Mouse (Mus musculus): ENCODE measurements around the gene Pex14. TPM values are rescaled to one million over a fixed set of nuclear protein-coding genes. Genes with fewer than 3 reads are reported as not detected.
A peak's percentile ranks its signal among the peaks of the same experiment; 100 is the strongest.

The Pex14 gene
- polyA plus RNA-seq, 2 experiments: 32.3 to 37.3 TPM

DNA sequence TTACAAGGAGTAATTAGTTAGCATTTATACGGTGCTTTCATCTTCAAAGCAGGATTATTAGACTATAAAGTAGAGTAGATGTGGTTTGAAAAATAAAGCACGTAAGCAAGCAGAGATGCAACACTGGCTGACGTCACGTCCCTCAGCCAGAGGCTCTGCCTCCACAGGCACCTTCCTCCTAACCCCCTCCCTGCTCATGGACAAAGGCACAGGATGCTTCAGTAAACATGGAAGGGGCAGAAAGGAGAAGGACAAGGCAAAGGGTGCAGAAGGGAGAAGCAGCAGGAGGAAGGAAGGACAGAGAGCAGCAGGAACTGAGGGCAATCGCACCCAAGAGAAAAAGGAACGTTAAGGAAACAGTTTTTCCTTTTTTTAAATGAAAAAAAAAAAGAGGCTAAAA, 43.8 kb downstream of the Pex14 start:
- 49% methylated on average over 6 of the region's 6 CpGs for WGBS
- ATAC-seq (ENCODE audit: low FRiP score, low read depth) (no peak), DNase-seq (ENCODE audit: low spot score) (no peak)
- TF ChIP-seq POLR2A (IDR thresholded peaks at IDR 0.05; ENCODE audit: borderline replicate concordance, extremely low read depth, insufficient read depth, insufficient read length): no peak
- H3K4me2 ChIP-seq (replicated peaks; ENCODE audit: low read depth, low read length, severe bottlenecking): no peak overlapping the region
- H3K27me3 ChIP-seq (ENCODE audit: control insufficient read depth, insufficient read depth, low read length): no peaks in the 10 kb centered on the region
- peaks cover 20% of the 10 kb centered on the region for H3K4me1 ChIP-seq (ENCODE audit: control insufficient read depth, insufficient read depth, low read length)
- no peaks in the 10 kb centered on the region for H3K36me3 ChIP-seq (ENCODE audit: control insufficient read depth, insufficient read depth, low read length)
- no peak overlapping the region for H3K9ac ChIP-seq (ENCODE audit: low read depth, low read length, severe bottlenecking)
- no peak overlapping the region for H3K4me3 ChIP-seq (replicated peaks; ENCODE audit: low read length)
- no peaks in the 10 kb centered on the region for H3K9me3 ChIP-seq (ENCODE audit: control insufficient read depth, low read length)
- no peak overlapping the region for H3K27ac ChIP-seq (replicated peaks; ENCODE audit: low read depth, low read length)

GRCm38 (mm10) chr4:149049351-149050159, 50.1 kb downstream of the Pex14 start:
- ATAC-seq (ENCODE audit: low FRiP score, low read depth) (peak; percentile 58), DNase-seq (ENCODE audit: low spot score) (peak; percentile 36)
- Histone ChIP-seq H3K9me3 (ENCODE audit: control insufficient read depth, low read length) (no peaks in the 10 kb centered on the region), H3K4me2 (replicated peaks; ENCODE audit: low read depth, low read length, severe bottlenecking) (peak overlapping the region; percentile 28), H3K4me1 (ENCODE audit: control insufficient read depth, insufficient read depth, low read length) (peaks cover 23% of the 10 kb centered on the region), H3K9ac (ENCODE audit: low read depth, low read length, severe bottlenecking) (no peak overlapping the region), H3K27me3 (ENCODE audit: control insufficient read depth, insufficient read depth, low read length) (no peaks in the 10 kb centered on the region), H3K27ac (replicated peaks; ENCODE audit: low read depth, low read length) (no peak overlapping the region), H3K4me3 (replicated peaks; ENCODE audit: low read length) (no peak overlapping the region), H3K36me3 (ENCODE audit: control insufficient read depth, insufficient read depth, low read length) (no peaks in the 10 kb centered on the region)
- TF ChIP-seq POLR2A (IDR thresholded peaks at IDR 0.05; ENCODE audit: borderline replicate concordance, extremely low read depth, insufficient read depth, insufficient read length): no peak
- WGBS: 5% methylated on average over 16 of the region's 16 CpGs

DNA sequence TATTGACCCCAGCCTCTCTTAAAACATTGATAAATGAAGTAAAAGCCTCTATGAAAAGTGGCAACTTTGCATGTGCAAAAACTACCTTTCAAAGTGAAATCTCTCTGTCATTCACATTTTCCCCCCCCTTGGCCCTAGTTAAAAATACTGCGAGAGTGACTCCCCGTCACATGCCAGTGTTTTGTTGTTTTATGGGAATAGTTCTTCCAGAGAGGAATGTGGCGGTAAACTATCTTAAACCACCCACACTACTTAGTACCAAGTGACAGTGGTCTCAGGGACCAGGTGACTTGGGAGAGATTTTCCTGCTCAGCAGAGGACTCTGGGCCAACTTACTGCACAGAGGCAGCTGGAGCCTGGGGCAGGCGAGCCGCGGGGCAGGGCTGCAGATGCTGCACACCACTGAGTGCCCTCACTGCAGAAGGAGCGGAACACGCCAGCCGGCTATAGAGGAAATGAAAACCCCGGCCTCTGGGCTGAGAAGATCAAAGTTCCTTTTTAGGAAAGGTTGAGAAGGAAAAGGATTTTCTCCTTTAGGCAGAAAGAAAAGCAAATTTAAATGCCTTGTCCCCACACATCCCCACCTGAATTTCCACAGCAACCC, 50.9 kb downstream of the Pex14 start:
- Histone ChIP-seq H3K36me3 (ENCODE audit: control insufficient read depth, insufficient read depth, low read length) (no peaks in the 10 kb centered on the region), H3K9me3 (ENCODE audit: control insufficient read depth, low read length) (no peaks in the 10 kb centered on the region), H3K9ac (ENCODE audit: low read depth, low read length, severe bottlenecking) (no peak overlapping the region), H3K4me2 (replicated peaks; ENCODE audit: low read depth, low read length, severe bottlenecking) (peak overlapping the region; percentile 28; the same call in 1 of the 2 replicates), H3K4me3 (replicated peaks; ENCODE audit: low read length) (no peak overlapping the region), H3K27ac (replicated peaks; ENCODE audit: low read depth, low read length) (no peak overlapping the region), H3K27me3 (ENCODE audit: control insufficient read depth, insufficient read depth, low read length) (no peaks in the 10 kb centered on the region), H3K4me1 (ENCODE audit: control insufficient read depth, insufficient read depth, low read length) (peaks cover 21% of the 10 kb centered on the region)
- no peak for ATAC-seq (ENCODE audit: low FRiP score, low read depth)
- WGBS: 9% methylated on average over 10 of the region's 10 CpGs
- TF ChIP-seq POLR2A (IDR thresholded peaks at IDR 0.05; ENCODE audit: borderline replicate concordance, extremely low read depth, insufficient read depth, insufficient read length): no peak
- DNase-seq (ENCODE audit: low spot score): peak; percentile 37

- Histone ChIP-seq H3K27ac (replicated peaks; ENCODE audit: low read depth, low read length) (no peak overlapping the region), H3K9ac (ENCODE audit: low read depth, low read length, severe bottlenecking) (no peak overlapping the region), H3K4me1 (ENCODE audit: control insufficient read depth, insufficient read depth, low read length) (peaks cover 21% of the 10 kb centered on the region), H3K36me3 (ENCODE audit: control insufficient read depth, insufficient read depth, low read length) (no peaks in the 10 kb centered on the region), H3K27me3 (ENCODE audit: control insufficient read depth, insufficient read depth, low read length) (no peaks in the 10 kb centered on the region), H3K9me3 (ENCODE audit: control insufficient read depth, low read length) (no peaks in the 10 kb centered on the region), H3K4me2 (replicated peaks; ENCODE audit: low read depth, low read length, severe bottlenecking) (no peak overlapping the region), H3K4me3 (replicated peaks; ENCODE audit: low read length) (no peak overlapping the region)
- WGBS: 5% methylated on average over 9 of the region's 10 CpGs
- ATAC-seq (ENCODE audit: low FRiP score, low read depth): no peak
- no peak for DNase-seq (ENCODE audit: low spot score)
- TF ChIP-seq POLR2A (IDR thresholded peaks at IDR 0.05; ENCODE audit: borderline replicate concordance, extremely low read depth, insufficient read depth, insufficient read length): no peak
These were observed 52.3 kb downstream of the Pex14 start for GRCm38 (mm10) chr4:149047360-149047759.

DNA sequence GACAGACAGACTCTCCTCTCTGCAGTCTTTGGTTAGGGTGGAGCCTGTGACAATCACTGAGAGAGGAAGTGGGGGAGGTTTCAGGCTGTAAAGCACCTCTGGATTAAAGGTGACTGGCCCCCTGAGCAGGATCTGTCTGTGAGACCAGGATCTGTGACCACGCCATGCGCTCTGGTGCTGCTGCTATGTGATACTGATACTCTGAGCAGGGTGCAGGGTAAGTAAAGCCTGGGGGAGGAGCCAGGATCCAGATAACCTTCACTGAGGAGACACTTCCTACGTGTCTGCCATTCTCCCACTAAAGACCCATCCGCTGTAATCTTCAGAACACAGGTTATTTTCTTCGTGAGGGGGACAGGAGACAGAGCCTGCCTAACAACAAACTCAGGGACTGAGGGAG, 53.8 kb downstream of the Pex14 start:
- Histone ChIP-seq H3K9me3 (ENCODE audit: control insufficient read depth, low read length) (no peaks in the 10 kb centered on the region), H3K4me2 (replicated peaks; ENCODE audit: low read depth, low read length, severe bottlenecking) (no peak overlapping the region), H3K9ac (ENCODE audit: low read depth, low read length, severe bottlenecking) (no peak overlapping the region), H3K27me3 (ENCODE audit: control insufficient read depth, insufficient read depth, low read length) (no peaks in the 10 kb centered on the region), H3K4me1 (ENCODE audit: control insufficient read depth, insufficient read depth, low read length) (peaks cover 21% of the 10 kb centered on the region), H3K36me3 (ENCODE audit: control insufficient read depth, insufficient read depth, low read length) (peaks cover 8% of the 10 kb centered on the region), H3K4me3 (replicated peaks; ENCODE audit: low read length) (no peak overlapping the region), H3K27ac (replicated peaks; ENCODE audit: low read depth, low read length) (no peak overlapping the region)
- DNase-seq (ENCODE audit: low spot score): no peak
- WGBS: 57% methylated on average over 5 of the region's 5 CpGs
- no peak for ATAC-seq (ENCODE audit: low FRiP score, low read depth)
- TF ChIP-seq POLR2A (IDR thresholded peaks at IDR 0.05; ENCODE audit: borderline replicate concordance, extremely low read depth, insufficient read depth, insufficient read length): no peak

Data from limb, embryonic 14.5 days (tissue).